In the genomic region with DNA sequence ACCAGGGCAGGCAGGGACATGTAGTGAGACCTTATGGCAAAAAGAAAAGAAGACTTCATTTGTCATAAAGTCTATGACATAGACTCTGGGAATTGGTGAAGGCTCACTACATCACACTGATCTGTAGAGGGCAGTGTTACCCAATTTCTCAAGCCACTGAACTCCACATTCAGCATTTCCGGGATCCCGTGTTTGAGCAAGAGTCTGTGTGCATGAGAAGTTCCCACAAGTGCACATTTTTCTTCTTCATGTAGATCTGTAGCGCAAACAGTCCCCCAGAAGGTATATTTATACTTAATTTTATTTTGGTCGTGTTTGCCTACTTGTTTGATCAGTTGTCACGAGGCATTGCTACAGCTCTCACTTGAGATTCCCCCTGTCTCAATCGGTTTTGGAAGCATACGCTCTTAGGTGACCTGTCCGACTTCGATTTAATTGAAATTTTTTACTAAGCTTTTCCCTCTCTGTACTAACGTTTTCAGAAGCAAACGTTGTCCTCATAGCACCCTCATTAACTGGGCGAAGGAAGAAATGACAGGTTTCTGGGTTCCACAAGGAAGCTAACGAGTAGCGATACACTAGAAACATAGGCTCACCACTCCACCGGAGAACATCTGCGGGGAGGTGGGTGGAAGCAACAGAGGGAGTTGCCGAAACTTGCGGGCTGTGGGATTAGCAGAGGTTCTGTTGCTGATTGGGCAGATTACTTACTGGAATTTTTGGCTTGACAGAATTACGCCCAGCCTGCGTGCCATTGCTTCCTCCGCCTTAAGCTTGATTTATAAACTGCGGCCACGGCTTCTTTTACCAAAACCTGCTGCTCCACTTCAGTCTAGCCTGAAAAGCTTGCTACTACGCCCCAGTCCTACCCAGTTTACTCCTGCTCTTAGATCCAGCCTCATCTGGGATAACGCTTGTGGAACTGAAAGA, we compare ENCODE assay signal across 8 mouse cellular contexts. TPM values are rescaled to one million over a fixed set of nuclear protein-coding genes. Genes with fewer than 3 reads are reported as not detected.
A peak's percentile ranks its signal among the peaks of the same experiment; 100 is the strongest.
DNase-seq lines count a peak whose midpoint lies in the region; ATAC-seq and TF ChIP-seq lines count a peak whose summit lies in the region.

No protein-coding gene starts in this region.

- peak; percentile 94 for DNase-seq in heart, adult 11 months
- no peak for DNase-seq in heart, postnatal 25 days (ENCODE audit: low spot score)
- DNase-seq in cerebellum, adult 9-11 months = peak; percentile 66
- peak; percentile 41 to 46 for DNase-seq in frontal cortex, postnatal 10 days (ENCODE audit: low spot score in 2 of 2)
- DNase-seq in hindbrain, postnatal 0 days (ENCODE audit: low spot score) = peak; percentile 88
- DNase-seq in left cerebral cortex, postnatal 14 days (ENCODE audit: low spot score in 2 of 2) = peak; percentile 76 to 86

- H3K27me3 ChIP-seq in hindbrain, postnatal 0 days (ENCODE audit: insufficient read depth, low read length) = no peaks in the 10 kb centered on the region
- H3K27me3 ChIP-seq in small intestine, adult 2 months (ENCODE audit: control insufficient read depth, insufficient read depth, low read length) = no peaks in the 10 kb centered on the region

- intact Hi-C loops in heart, postnatal 25 days (cut with DNase I) = loop anchor here (1.0 to 10.0 kb wide), 4 partner anchors 50 to 698 kb away; partner anchors contain the start of gene Abcf3
- intact Hi-C loops in left cerebral cortex, postnatal 14 days (cut with DNase I) = loop anchor here (5.0 kb wide), 1 partner anchor 145 kb away; no protein-coding TSS in a partner anchor

- no peaks in the 10 kb centered on the region; the same call in 1 of the 2 replicates for H3K4me1 ChIP-seq in hindbrain, postnatal 0 days (ENCODE audit: insufficient read depth, low read length)
- peaks cover 3% of the 10 kb centered on the region; the same call in 1 of the 2 replicates for H3K4me1 ChIP-seq in small intestine, adult 2 months (ENCODE audit: control insufficient read depth, insufficient read depth, insufficient read length, low read length)

- peak overlapping the region; percentile 4; the same call in 1 of the 2 replicates for H3K9ac ChIP-seq in hindbrain, postnatal 0 days (replicated peaks; ENCODE audit: low read length)

- no peak for TF ChIP-seq POLR2A in small intestine, adult 2 months (IDR thresholded peaks at IDR 0.05; ENCODE audit: low read depth, low read length)

- TF ChIP-seq CTCF in hindbrain, postnatal 0 days (IDR thresholded peaks at IDR 0.05; ENCODE audit: low read depth) = peak; percentile 84
- 0 out of 2 replicates have a peak, but pooled peaks have one; percentile 15 for TF ChIP-seq CTCF in small intestine, adult 2 months (IDR thresholded peaks at IDR 0.05; ENCODE audit: extremely low read depth, insufficient read length, insufficient replicate concordance, low read depth, low read length)

- no peaks in the 10 kb centered on the region for H3K9me3 ChIP-seq in hindbrain, postnatal 0 days (ENCODE audit: low read length)

- no peak overlapping the region for H3K27ac ChIP-seq in hindbrain, postnatal 0 days
- no peak overlapping the region for H3K27ac ChIP-seq in small intestine, adult 2 months (ENCODE audit: insufficient read depth, low read depth, low read length)

- H3K4me3 ChIP-seq in hindbrain, postnatal 0 days (ENCODE audit: low read length) = peak overlapping the region; percentile 28
- peak overlapping the region; percentile 52 for H3K4me3 ChIP-seq in small intestine, adult 2 months (ENCODE audit: low read depth, low read length)

- peak; percentile 38 for ATAC-seq in hindbrain, postnatal 0 days
- peak; percentile 71 for ATAC-seq in megakaryocyte progenitor cell, adult 5-6 weeks (replicated peaks; ENCODE audit: poor library complexity)

- 24% methylated on average over 25 of the region's 25 CpGs for WGBS in hindbrain, postnatal 0 days
- 29% methylated on average over 25 of the region's 25 CpGs for WGBS in small intestine, adult 2 months

- peak overlapping the region; percentile 59 for H3K4me2 ChIP-seq in hindbrain, postnatal 0 days (ENCODE audit: low read depth, low read length)

- peaks cover 10% of the 10 kb centered on the region for H3K36me3 ChIP-seq in hindbrain, postnatal 0 days (ENCODE audit: insufficient read depth, low read length)
- peaks cover 9% of the 10 kb centered on the region for H3K36me3 ChIP-seq in small intestine, adult 2 months (ENCODE audit: control insufficient read depth, insufficient read depth, low read length)

RNA-seq across cellular contexts. Expression of gene Eif2b5, which starts 1.7 kb away (rescaled TPM):
- total RNA-seq in heart, postnatal 25 days (2021) = 10 to 100 TPM; 52.4 to 59.1 TPM
- 102 and 109 TPM in 2 replicates for total RNA-seq in hindbrain, postnatal 0 days (2014; rRNA removed)
- polyA plus RNA-seq in hindbrain, postnatal 0 days (2015; fragmentation: Nextera tagmentation; extraction: Ambion mirVana) = 80.9 and 81.4 TPM in 2 replicates
- total RNA-seq in left cerebral cortex, postnatal 14 days (2021) = 10 to 100 TPM; 55.0 to 57.6 TPM
- total RNA-seq in megakaryocyte progenitor cell, adult 5-6 weeks (2015) = 58.4 and 64.7 TPM in 2 replicates
- 85.8 and 87.2 TPM in 2 replicates for total RNA-seq in megakaryocyte progenitor cell, adult 5-6 weeks (2017)
- polyA plus RNA-seq in small intestine, adult 2 months (2012; rRNA removed) = 11.7 and 16.1 TPM in 2 replicates

RNA-seq across cellular contexts. Expression of gene Dvl3, which starts 19.8 kb away (rescaled TPM):
- 10 to 100 TPM; 44.9 to 46.8 TPM for total RNA-seq in heart, postnatal 25 days (2021)
- 44.3 and 48.6 TPM in 2 replicates for total RNA-seq in hindbrain, postnatal 0 days (2014; rRNA removed)
- polyA plus RNA-seq in hindbrain, postnatal 0 days (2015; fragmentation: Nextera tagmentation; extraction: Ambion mirVana) = 22.3 and 25.7 TPM in 2 replicates
- 10 to 100 TPM; 82.2 to 86.1 TPM for total RNA-seq in left cerebral cortex, postnatal 14 days (2021)
- total RNA-seq in megakaryocyte progenitor cell, adult 5-6 weeks (2015) = 23.5 and 26.7 TPM in 2 replicates
- 3.2 and 3.3 TPM in 2 replicates for total RNA-seq in megakaryocyte progenitor cell, adult 5-6 weeks (2017)
- 33.8 and 52.4 TPM in 2 replicates for polyA plus RNA-seq in small intestine, adult 2 months (2012; rRNA removed)

RNA-seq across cellular contexts. Expression of gene Ap2m1, which starts 38.3 kb away (rescaled TPM):
- total RNA-seq in heart, postnatal 25 days (2021) = 100 to 1,000 TPM; 201 to 215 TPM
- 966 and 1,021 TPM in 2 replicates for total RNA-seq in hindbrain, postnatal 0 days (2014; rRNA removed)
- 1,289 and 1,346 TPM in 2 replicates for polyA plus RNA-seq in hindbrain, postnatal 0 days (2015; fragmentation: Nextera tagmentation; extraction: Ambion mirVana)
- total RNA-seq in left cerebral cortex, postnatal 14 days (2021) = 100 to 1,000 TPM; 917 to 964 TPM
- total RNA-seq in megakaryocyte progenitor cell, adult 5-6 weeks (2015) = 234 and 286 TPM in 2 replicates
- 143 and 149 TPM in 2 replicates for total RNA-seq in megakaryocyte progenitor cell, adult 5-6 weeks (2017)
- polyA plus RNA-seq in small intestine, adult 2 months (2012; rRNA removed) = 177 and 508 TPM in 2 replicates

RNA-seq across cellular contexts. Expression of gene Abcf3, which starts 51.4 kb away (rescaled TPM):
- 10 to 100 TPM; 64.9 to 69.4 TPM for total RNA-seq in heart, postnatal 25 days (2021)
- 42.1 and 63.4 TPM in 2 replicates for total RNA-seq in hindbrain, postnatal 0 days (2014; rRNA removed)
- 67.5 and 73.2 TPM in 2 replicates for polyA plus RNA-seq in hindbrain, postnatal 0 days (2015; fragmentation: Nextera tagmentation; extraction: Ambion mirVana)
- 10 to 100 TPM; 82.9 to 86.5 TPM for total RNA-seq in left cerebral cortex, postnatal 14 days (2021)
- total RNA-seq in megakaryocyte progenitor cell, adult 5-6 weeks (2015) = 21.9 and 28.5 TPM in 2 replicates
- total RNA-seq in megakaryocyte progenitor cell, adult 5-6 weeks (2017) = 28.4 and 35.7 TPM in 2 replicates
- polyA plus RNA-seq in small intestine, adult 2 months (2012; rRNA removed) = 10.0 and 15.0 TPM in 2 replicates
